Mouse (Mus musculus) embryonic facial prominence, embryonic 13.5 days (tissue): ENCODE data around the gene Oas2. TPM values are rescaled to one million over a fixed set of nuclear protein-coding genes. Genes with fewer than 3 reads are reported as not detected.

Source experiments
- ATAC-seq: fragments of 200-750 bp; cut with Nextera tagmentation; 2 replicates; pipeline ENCODE4 v1.8.0; 2017; ENCODE audit warnings: low read depth; ENCODE audit not compliant: insufficient number of reproducible peaks, insufficient read depth, low FRiP score, low TSS enrichment
- H3K27ac ChIP-seq: fragments of 300-500 bp; sonication (generic); 2 replicates; pipeline ENCODE4 v1.5.1; 2015; ENCODE audit warnings: moderate library complexity, mild to moderate bottlenecking, inconsistent platforms
- H3K27me3 ChIP-seq: fragments of 300-500 bp; sonication (generic); 2 replicates; pipeline ENCODE4 v1.6.1; 2015; ENCODE audit warnings: mild to moderate bottlenecking, inconsistent platforms
- H3K36me3 ChIP-seq: fragments of 300-500 bp; sonication (generic); 2 replicates; pipeline ENCODE4 v1.6.1; 2015; ENCODE audit warnings: mild to moderate bottlenecking, inconsistent platforms
- H3K4me1 ChIP-seq: fragments of 300-500 bp; sonication (generic); 2 replicates; pipeline ENCODE4 v1.6.1; 2015; ENCODE audit warnings: inconsistent platforms
- H3K4me2 ChIP-seq: fragments of 300-500 bp; sonication (generic); 2 replicates; pipeline ENCODE4 v1.6.1; 2015; ENCODE audit warnings: moderate library complexity, mild to moderate bottlenecking, inconsistent platforms
- H3K4me3 ChIP-seq: fragments of 300-500 bp; sonication (generic); 2 replicates; pipeline ENCODE4 v1.5.1; 2015; ENCODE audit warnings: mild to moderate bottlenecking, inconsistent platforms
- H3K9ac ChIP-seq: fragments of 300-500 bp; sonication (generic); 2 replicates; pipeline ENCODE4 v1.6.1; 2015; ENCODE audit warnings: mild to moderate bottlenecking, inconsistent platforms
- H3K9me3 ChIP-seq: fragments of 300-500 bp; sonication (generic); 2 replicates; pipeline ENCODE4 v1.6.1; 2016; ENCODE audit warnings: inconsistent platforms
- WGBS: fragments of 180-500 bp; shearing (Covaris S2); methylation state at CpG from one replicate; pipeline ENCODE4 v1.1.7; 2015; ENCODE audit warnings: mixed read lengths; 5-methylcytosine and 5-hydroxymethylcytosine counted together
- polyA plus RNA-seq: library from polyadenylated mRNA; unstranded; fragments of >200 nt; fragmentation: Nextera tagmentation; extraction: Ambion mirVana; gene quantifications from 2 replicates; pipeline ENCODE4 v1.2.1, GENCODE M21; 2015

Gene Oas2
- polyA plus RNA-seq, 1 experiment from 2014 or later: 0.38 TPM

DNA sequence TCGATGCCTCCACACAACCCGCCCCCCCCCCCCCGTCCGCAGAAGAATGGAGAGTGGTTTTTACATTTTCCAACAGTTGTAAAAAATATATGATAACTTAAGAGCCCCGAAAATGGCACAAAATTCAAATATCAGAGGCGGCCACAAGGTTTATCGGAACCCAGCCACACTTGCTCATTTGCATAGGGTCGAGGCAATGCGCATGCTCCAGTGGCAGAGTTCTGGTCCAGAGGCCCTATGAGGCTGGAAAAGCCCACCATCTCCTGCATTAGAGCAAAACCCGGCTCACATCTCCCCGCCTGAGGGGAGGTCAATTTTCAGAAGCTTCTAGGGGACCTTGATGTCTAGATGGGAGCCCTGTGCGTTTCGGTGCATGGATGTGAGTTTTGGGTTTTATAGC, 42.7 kb downstream of the Oas2 start:
- Histone ChIP-seq H3K27me3 (peaks cover 73% of the 10 kb centered on the region), H3K27ac (no peak overlapping the region), H3K9ac (peak overlapping the region; percentile 40; the same call in 1 of the 2 replicates), H3K4me1 (peaks cover 29% of the 10 kb centered on the region), H3K4me2 (peak overlapping the region; percentile 40), H3K9me3 (no peaks in the 10 kb centered on the region), H3K36me3 (no peaks in the 10 kb centered on the region), H3K4me3 (no peak overlapping the region)
- 40% methylated on average over 13 of the region's 13 CpGs for WGBS
- no peak for ATAC-seq

DNA sequence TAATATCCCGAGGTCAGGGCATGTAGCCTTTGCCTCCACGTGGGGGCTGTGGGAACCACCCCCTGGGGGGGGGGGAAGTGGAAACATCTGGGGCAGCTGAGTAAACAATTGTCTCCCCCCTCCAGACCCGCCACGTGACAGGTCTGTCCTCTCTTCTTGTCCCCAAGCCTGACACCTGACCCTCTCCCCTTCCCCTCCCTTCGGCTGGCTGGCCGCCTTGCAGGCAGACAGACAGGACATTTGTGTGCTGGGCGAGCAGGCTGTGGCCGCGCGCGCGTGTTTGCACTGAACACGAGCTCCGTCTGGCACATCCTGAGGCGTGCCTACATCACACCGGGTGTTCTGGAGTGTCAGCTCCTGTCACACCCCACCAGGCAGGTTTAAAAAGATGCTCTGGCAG, 43.1 kb downstream of the Oas2 start:
- Histone ChIP-seq H3K4me1 (peaks cover 28% of the 10 kb centered on the region), H3K36me3 (no peaks in the 10 kb centered on the region), H3K9me3 (no peaks in the 10 kb centered on the region), H3K9ac (peak overlapping the region; percentile 40; the same call in 1 of the 2 replicates), H3K4me3 (no peak overlapping the region), H3K27me3 (peaks cover 68% of the 10 kb centered on the region), H3K4me2 (peak overlapping the region; percentile 40), H3K27ac (no peak overlapping the region)
- 3% methylated on average over 16 of the region's 16 CpGs for WGBS
- no peak for ATAC-seq

DNA sequence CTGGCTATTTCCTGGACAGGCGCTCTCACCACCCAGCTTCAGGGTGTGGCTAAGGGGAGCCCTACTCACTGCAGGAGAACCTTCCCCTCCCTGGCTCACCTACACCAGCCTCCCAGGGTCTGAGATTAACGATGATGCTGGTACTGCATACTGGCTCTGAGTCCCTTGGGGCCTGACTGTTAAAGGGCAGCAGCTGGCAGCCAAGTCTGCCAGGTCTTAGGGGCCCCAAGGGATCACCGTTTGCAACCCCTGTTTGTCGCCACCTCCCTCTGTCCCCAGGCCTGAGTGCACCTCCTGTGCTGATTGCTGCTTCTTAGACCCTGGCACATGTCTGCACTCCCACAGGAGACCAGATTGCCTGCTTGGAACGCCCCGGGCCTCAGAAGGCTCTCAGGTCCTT, 45.2 kb downstream of the Oas2 start:
- Histone ChIP-seq H3K36me3 (no peaks in the 10 kb centered on the region), H3K9ac (no peak overlapping the region), H3K4me2 (no peak overlapping the region), H3K9me3 (no peaks in the 10 kb centered on the region), H3K4me1 (peaks cover 13% of the 10 kb centered on the region), H3K4me3 (no peak overlapping the region), H3K27me3 (peaks cover 64% of the 10 kb centered on the region), H3K27ac (no peak overlapping the region)
- WGBS: 46% methylated on average over 6 of the region's 6 CpGs
- ATAC-seq: no peak

DNA sequence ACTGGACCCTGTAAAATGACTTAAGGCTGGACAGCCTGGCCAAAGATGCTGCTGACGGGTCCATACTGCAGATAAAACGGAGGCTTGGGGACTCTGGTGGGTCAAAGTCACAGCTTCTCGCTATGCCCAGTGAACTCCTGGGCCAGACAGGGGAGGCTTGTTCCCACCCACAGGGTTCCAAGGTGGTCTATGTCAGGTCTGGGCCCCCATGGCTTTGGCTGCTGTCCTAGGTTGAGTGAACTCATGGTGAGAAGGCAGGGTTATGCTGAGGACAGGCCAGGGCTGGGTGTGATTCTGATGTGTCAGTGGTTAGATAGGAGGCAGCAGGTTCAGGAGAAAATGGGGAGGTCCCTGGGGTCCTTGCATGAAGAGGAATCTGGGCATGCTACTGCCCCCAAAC, 46.0 kb downstream of the Oas2 start:
- H3K9ac ChIP-seq: no peak overlapping the region
- no peaks in the 10 kb centered on the region for H3K9me3 ChIP-seq
- H3K27ac ChIP-seq: no peak overlapping the region
- H3K36me3 ChIP-seq: no peaks in the 10 kb centered on the region
- WGBS: 86% methylated on average over 3 of the region's 3 CpGs
- H3K4me1 ChIP-seq: peaks cover 14% of the 10 kb centered on the region
- H3K4me2 ChIP-seq: no peak overlapping the region
- ATAC-seq: no peak
- no peak overlapping the region for H3K4me3 ChIP-seq
- peaks cover 57% of the 10 kb centered on the region for H3K27me3 ChIP-seq

DNA sequence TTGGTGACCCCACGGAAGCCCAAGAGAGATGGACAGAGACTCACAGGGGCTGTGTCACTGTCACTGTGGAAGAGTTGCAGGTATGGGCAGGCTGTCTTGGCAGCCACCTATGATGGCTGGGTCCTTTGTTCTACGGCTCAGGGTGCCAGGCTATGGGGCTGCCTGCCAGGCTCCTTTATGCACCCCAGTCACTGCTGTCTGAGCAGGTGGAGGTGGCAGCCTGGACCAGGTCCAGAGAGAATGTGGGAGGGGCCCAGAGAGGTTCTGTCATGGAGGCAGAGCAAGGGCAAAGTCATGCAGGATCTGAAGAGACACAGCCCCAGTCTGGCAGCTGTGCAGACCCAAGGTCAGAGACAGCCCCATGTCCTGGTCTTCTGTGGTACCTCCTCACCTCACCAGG, 46.7 kb downstream of the Oas2 start:
- 81% methylated on average over 2 of the region's 2 CpGs for WGBS
- Histone ChIP-seq H3K9me3 (no peaks in the 10 kb centered on the region), H3K9ac (no peak overlapping the region), H3K4me2 (no peak overlapping the region), H3K36me3 (no peaks in the 10 kb centered on the region), H3K4me1 (peaks cover 14% of the 10 kb centered on the region), H3K27ac (no peak overlapping the region), H3K4me3 (no peak overlapping the region), H3K27me3 (peaks cover 57% of the 10 kb centered on the region)
- no peak for ATAC-seq

DNA sequence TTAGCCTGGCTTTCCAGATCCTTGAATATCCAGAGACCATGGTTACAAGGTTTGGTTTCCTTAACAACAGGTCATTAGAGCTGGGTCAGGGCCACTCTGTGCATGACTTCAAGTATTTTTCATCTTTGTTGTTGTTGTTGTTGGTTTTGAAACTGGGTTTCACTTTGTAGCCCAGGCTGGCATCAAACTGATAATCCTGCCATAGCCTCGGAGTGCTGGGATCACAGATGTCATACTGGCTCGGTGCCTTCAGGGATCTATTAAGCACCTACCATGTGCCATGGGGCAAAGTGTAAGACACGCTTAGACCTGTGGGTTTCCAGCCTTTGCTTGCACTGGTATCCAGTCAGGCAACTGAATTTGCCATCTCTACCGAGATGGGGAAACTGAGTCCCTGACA, 47.2 kb downstream of the Oas2 start:
- Histone ChIP-seq H3K4me1 (peaks cover 19% of the 10 kb centered on the region), H3K27ac (no peak overlapping the region), H3K9ac (no peak overlapping the region), H3K4me2 (no peak overlapping the region), H3K27me3 (peaks cover 57% of the 10 kb centered on the region), H3K9me3 (no peaks in the 10 kb centered on the region), H3K36me3 (no peaks in the 10 kb centered on the region), H3K4me3 (no peak overlapping the region)
- 79% methylated on average over 4 of the region's 4 CpGs for WGBS
- ATAC-seq: no peak

DNA sequence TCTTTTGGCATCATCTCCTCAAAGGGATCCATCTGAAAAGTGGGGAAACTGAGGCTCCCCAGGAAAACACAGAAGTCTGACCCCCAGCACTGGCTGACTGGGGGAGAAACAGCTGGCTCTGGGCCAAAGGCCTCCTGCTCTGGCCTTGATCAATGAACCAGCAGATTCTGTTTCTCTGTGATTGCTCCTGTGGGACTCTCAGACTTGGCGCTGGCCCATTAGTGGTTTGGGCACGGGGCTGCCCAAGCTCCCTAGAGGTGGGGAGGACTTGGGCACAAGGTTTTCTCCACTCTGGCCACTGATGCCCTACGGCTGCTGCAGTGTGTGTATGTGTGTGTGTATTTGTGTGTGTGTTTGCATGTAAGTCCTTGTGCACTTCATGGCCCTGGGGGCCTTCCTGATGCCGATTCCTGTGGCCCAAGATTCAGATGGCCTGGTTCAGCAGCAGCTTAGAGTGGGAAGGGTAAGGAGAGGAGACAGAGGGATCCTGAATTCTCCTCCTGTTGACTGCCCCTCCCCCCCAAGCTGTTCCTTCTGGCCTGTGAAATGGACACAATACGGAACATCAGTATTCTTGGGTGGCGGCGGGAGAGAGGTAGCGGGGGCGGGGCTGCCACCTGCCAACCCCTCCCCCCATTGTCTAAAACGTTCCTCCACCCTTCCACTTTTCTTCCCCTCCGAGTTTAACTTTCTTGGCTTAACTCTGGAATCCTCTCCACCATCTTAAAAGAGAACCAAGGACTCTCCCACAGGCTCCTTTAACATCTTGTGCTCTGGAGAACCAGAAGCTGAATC, 48.5 kb downstream of the Oas2 start:
- no peak for ATAC-seq
- Histone ChIP-seq H3K4me3 (no peak overlapping the region), H3K4me2 (no peak overlapping the region), H3K9ac (no peak overlapping the region), H3K36me3 (no peaks in the 10 kb centered on the region), H3K27ac (no peak overlapping the region), H3K27me3 (peaks cover 59% of the 10 kb centered on the region), H3K9me3 (no peaks in the 10 kb centered on the region), H3K4me1 (peaks cover 14% of the 10 kb centered on the region; the same call in 1 of the 2 replicates)
- 54% methylated on average over 11 of the region's 11 CpGs for WGBS

DNA sequence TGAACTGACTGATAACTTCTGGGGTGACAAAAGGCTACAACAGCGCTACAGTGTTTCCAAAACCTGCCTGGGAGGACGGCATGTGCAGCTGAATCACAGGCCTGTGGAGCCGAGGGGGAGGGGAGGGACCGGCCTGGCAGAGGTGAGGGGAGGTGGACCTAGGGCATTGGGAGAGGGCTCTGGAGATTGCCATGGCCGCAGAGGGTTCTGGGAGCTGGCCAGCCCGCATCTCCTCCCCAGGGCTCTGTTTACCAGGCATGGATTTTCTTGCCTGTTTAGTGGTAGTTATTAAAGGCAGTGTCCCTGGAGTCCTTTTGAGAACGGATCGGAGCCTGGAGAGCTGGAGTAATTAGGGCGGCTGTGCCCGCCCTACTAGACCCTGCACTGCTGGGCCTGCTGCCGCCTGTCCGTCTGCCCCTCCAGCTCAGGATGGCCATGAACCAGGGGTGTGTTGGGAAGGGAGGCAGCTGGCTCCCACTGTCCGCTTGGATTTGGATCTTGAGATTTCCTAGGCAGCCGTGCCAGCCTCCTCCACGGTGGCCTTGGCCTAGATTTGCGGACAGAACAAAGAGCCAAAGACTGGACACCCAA, 50.8 kb downstream of the Oas2 start:
- WGBS: 47% methylated on average over 16 of the region's 16 CpGs
- Histone ChIP-seq H3K36me3 (peaks cover 6% of the 10 kb centered on the region; the same call in 1 of the 2 replicates), H3K9ac (peak overlapping the region; percentile 4; the same call in 1 of the 2 replicates), H3K27ac (no peak overlapping the region), H3K4me3 (no peak overlapping the region), H3K4me1 (peaks cover 19% of the 10 kb centered on the region; the same call in 1 of the 2 replicates), H3K4me2 (no peak overlapping the region), H3K9me3 (no peaks in the 10 kb centered on the region), H3K27me3 (peaks cover 73% of the 10 kb centered on the region)
- no peak for ATAC-seq

DNA sequence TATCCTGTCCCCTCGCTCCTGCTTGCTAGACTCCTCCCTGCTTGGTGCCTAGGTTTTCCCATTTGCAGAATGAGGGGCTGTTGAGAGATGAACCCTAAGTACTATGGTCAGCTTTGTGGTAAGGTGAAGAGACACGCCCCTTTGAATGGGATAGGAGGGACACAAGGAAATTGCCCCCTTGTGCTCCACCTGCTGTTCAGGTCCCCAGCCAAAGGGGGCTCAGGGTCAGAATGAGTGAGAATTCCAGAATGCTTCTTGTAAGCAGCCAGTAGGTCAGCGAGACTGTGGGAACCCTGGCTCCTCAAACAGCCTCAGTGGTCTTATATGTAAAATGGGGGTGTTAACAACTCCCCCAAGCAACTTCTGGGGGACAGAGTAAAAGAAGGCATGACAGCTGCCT, 51.5 kb downstream of the Oas2 start:
- Histone ChIP-seq H3K27me3 (peaks cover 77% of the 10 kb centered on the region), H3K4me2 (no peak overlapping the region), H3K4me1 (peaks cover 19% of the 10 kb centered on the region; the same call in 1 of the 2 replicates), H3K4me3 (no peak overlapping the region), H3K9ac (no peak overlapping the region), H3K36me3 (peaks cover 7% of the 10 kb centered on the region; the same call in 1 of the 2 replicates), H3K9me3 (no peaks in the 10 kb centered on the region), H3K27ac (no peak overlapping the region)
- no peak for ATAC-seq
- WGBS: 58% methylated on average over 3 of the region's 3 CpGs

DNA sequence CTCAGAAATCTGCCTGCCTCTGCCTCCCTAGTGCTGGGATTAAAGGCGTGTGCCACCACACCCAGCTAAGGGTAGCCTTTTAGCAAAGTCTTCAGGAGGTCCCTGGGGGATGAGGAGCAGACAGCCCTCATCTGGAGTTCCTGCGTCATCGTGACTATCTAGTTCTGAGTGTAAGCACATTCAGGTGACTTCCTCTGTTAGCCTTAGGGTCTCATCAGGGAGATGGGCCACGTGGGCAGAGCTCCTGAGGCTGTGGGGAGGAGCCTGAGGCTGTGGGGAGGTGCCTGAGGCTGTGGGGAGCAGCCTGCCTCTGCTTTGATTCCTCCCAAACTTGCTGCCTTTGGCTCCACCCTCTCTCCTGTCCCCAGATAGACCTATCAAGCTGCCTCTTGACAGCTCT, 52.8 kb downstream of the Oas2 start:
- Histone ChIP-seq H3K4me3 (no peak overlapping the region), H3K9me3 (no peaks in the 10 kb centered on the region), H3K27me3 (peaks cover 86% of the 10 kb centered on the region), H3K27ac (no peak overlapping the region), H3K4me1 (peaks cover 19% of the 10 kb centered on the region; the same call in 1 of the 2 replicates), H3K9ac (no peak overlapping the region), H3K36me3 (peaks cover 7% of the 10 kb centered on the region; the same call in 1 of the 2 replicates), H3K4me2 (no peak overlapping the region)
- WGBS: 58% methylated on average over 4 of the region's 4 CpGs
- ATAC-seq: no peak

DNA sequence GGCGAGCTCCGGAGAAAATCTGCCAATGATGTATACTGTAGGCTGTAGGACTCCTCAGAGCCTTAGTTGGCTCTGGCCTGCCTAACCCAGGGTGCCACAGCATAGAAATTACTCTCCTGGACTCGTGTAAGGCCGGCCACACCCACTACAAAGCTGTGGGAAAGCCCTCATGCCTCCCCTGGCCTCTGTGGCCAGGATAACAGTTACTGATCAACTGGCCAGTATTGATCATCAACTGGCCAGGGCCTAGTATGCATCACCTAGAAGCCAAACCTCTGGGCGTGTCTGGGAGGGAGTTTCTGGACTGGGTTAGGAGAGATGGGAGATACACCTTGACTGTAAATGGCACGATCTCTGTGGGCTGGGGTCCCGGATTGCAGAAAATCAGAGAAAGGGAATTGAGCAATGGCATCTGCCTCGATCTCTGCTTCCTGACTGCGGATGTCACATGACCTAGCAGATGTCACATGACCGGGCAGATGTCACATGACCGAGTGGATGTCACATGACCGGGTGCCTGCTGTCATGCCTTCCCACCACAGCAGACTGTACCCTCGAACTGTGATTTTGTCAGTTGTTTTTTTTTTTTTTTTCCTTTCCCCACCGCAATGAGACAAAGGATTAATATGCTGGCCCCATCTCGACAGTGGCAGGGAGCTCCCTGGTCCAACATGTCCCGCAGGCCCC, 53.5 kb downstream of the Oas2 start:
- no peak for ATAC-seq
- peaks cover 19% of the 10 kb centered on the region; the same call in 1 of the 2 replicates for H3K4me1 ChIP-seq
- peaks cover 91% of the 10 kb centered on the region for H3K27me3 ChIP-seq
- no peak overlapping the region for H3K4me2 ChIP-seq
- no peak overlapping the region for H3K9ac ChIP-seq
- H3K27ac ChIP-seq: no peak overlapping the region
- no peaks in the 10 kb centered on the region for H3K9me3 ChIP-seq
- H3K36me3 ChIP-seq: peaks cover 7% of the 10 kb centered on the region; the same call in 1 of the 2 replicates
- 77% methylated on average over 16 of the region's 16 CpGs for WGBS
- no peak overlapping the region for H3K4me3 ChIP-seq
